ENCODE assay signal across 14 mouse cellular contexts in the genomic region with DNA sequence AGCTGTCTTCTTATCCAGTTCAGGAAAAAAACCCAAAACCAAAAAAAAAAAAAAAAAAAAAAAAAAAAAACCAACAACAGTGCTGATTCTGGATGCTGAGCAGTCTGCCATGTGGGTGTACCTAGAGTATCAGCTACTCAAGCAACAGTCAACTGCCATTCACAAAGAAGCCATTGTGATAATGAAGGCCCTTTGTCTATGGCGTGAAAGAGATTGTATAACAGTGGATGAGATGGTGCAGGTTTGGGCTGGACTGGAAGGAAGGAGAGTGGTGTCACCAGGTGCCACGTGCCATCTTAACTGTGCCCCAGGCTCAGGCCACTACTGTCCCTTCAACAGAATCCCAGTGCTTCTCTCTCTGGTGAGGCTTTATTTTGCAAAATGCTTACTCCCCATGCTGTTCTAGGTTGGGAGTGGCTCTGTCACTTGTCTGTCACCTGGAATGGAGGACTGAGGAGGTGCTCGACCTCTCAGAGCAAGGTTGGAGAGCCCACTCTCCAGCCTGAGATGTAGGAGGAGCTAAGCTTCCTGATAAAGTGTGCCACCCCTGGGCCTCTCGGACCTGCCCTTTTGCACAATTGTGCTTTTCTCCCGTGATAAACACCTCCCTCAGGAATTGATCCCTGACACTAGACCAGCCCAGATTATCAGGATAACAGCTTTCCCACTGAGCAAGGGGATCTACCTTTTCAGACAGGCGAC.
DNase-seq lines count a peak whose midpoint lies in the region; ATAC-seq lines count a peak whose summit lies in the region.
"Had no signal": no experiment of that assay in that cellular context is flagged by ENCODE, and none has a peak within 500 bp of the region (broad histone marks: within the 10 kb centered on the region; RNA-seq: fewer than 3 reads in every experiment).

No protein-coding gene starts in this region.

- ATAC-seq in frontal cortex, adult (ENCODE audit: low TSS enrichment) = peak; percentile 31; the same call in 1 of the 2 replicates
- ATAC-seq: forebrain, embryonic 16.5 days; inflammation-experienced regulatory T-cells, adult 6 months had no signal

- no peak for DNase-seq in frontal cortex, postnatal 14 days (ENCODE audit: low spot score in 2 of 2)
- peak; percentile 71 to 76 for DNase-seq in lung, adult 18-20 months
- DNase-seq in lung, postnatal 10 days = no peak
- peak; percentile 33 for DNase-seq in WW6 (ENCODE audit: low read depth, low spot score)
- DNase-seq in lung, postnatal 36 days = peak; percentile 72
- no peak for DNase-seq in thymus, postnatal 14 days
- DNase-seq in Muller cell, postnatal 12 days (ENCODE audit: inconsistent ontology term) = no peak
- DNase-seq: adrenal gland, postnatal 14 days; cerebellum, adult 9-10 months; gastrocnemius, postnatal 14 days; kidney, postnatal 4 days had no signal

Comparison
In these comparisons a context has a peak if more than half of its experiments do, and no peak if none do; other contexts are left out.
1. DNase-seq: peak in lung, adult 18-20 months (2 of 2), WW6 (single experiment) and lung, postnatal 36 days (single experiment); none in frontal cortex, postnatal 14 days (0 of 2), lung, postnatal 10 days (single experiment), thymus, postnatal 14 days (single experiment) and Muller cell, postnatal 12 days (single experiment).